Mouse (Mus musculus): ENCODE measurements around the gene Arid3a.

GRCm38 (mm10) chr10:79986963-79987362, 60.1 kb downstream of the Arid3a start:
- peak; percentile 88 for TF ChIP-seq CTCF (IDR thresholded peaks at IDR 0.05; ENCODE audit: low read depth, low read length)
- no peak for TF ChIP-seq POLR2A (IDR thresholded peaks at IDR 0.05; ENCODE audit: borderline replicate concordance, low read depth, low read length)

All from bone marrow macrophage, adult 2 months (primary cell).